Mouse (Mus musculus) limb, embryonic 15.5 days (tissue): ENCODE data around the gene Nom1. TPM values are rescaled to one million over a fixed set of nuclear protein-coding genes. Genes with fewer than 3 reads are reported as not detected.

Experiments used
- ATAC-seq: fragments of 200-750 bp; cut with Nextera tagmentation; 2 replicates; pipeline ENCODE4 v1.8.0; 2017; ENCODE audit warnings: low read depth, moderate TSS enrichment; ENCODE audit not compliant: insufficient number of reproducible peaks, low FRiP score, low TSS enrichment
- H3K27ac ChIP-seq: fragments of 300-500 bp; sonication (generic); 2 replicates; pipeline ENCODE4 v1.5.1; 2015; ENCODE audit warnings: moderate library complexity, mild to moderate bottlenecking, inconsistent platforms
- H3K27me3 ChIP-seq: fragments of 300-500 bp; sonication (generic); 2 replicates; pipeline ENCODE4 v1.6.1; 2015; ENCODE audit warnings: inconsistent platforms
- H3K36me3 ChIP-seq: fragments of 300-500 bp; sonication (generic); 2 replicates; pipeline ENCODE4 v1.6.1; 2015; ENCODE audit warnings: inconsistent platforms
- H3K4me1 ChIP-seq: fragments of 300-500 bp; sonication (generic); 2 replicates; pipeline ENCODE4 v1.6.1; 2015; ENCODE audit warnings: inconsistent platforms
- H3K4me2 ChIP-seq: fragments of 300-500 bp; sonication (generic); 2 replicates; pipeline ENCODE4 v1.6.1; 2015; ENCODE audit warnings: mild to moderate bottlenecking, inconsistent platforms
- H3K4me3 ChIP-seq: fragments of 300-500 bp; sonication (generic); 2 replicates; pipeline ENCODE4 v1.5.1; 2015; ENCODE audit warnings: mild to moderate bottlenecking, inconsistent platforms
- H3K9ac ChIP-seq: fragments of 300-500 bp; sonication (generic); 2 replicates; pipeline ENCODE4 v1.6.1; 2015; ENCODE audit warnings: inconsistent platforms
- H3K9me3 ChIP-seq: fragments of 300-500 bp; sonication (generic); 2 replicates; pipeline ENCODE4 v1.6.1; 2016; ENCODE audit warnings: inconsistent platforms
- WGBS: fragments of 180-500 bp; shearing (Covaris S2); methylation state at CpG from one replicate; pipeline ENCODE4 v1.1.7; 2015; 5-methylcytosine and 5-hydroxymethylcytosine counted together
- polyA plus RNA-seq: library from polyadenylated mRNA; unstranded; fragments of >200 nt; fragmentation: Nextera tagmentation; extraction: Ambion mirVana; gene quantifications from 2 replicates; pipeline ENCODE4 v1.2.1, GENCODE M21; 2015

The Nom1 gene
- polyA plus RNA-seq, 1 experiment from 2014 or later: 25.8 TPM

GRCm38 (mm10) chr5:29445275-29445674 is 10.8 kb downstream of the Nom1 start:
- H3K27me3 ChIP-seq: no peaks in the 10 kb centered on the region
- no peak for ATAC-seq
- no peak overlapping the region for H3K27ac ChIP-seq
- H3K9ac ChIP-seq: no peak overlapping the region
- H3K4me3 ChIP-seq: no peak overlapping the region
- no peaks in the 10 kb centered on the region for H3K9me3 ChIP-seq
- H3K36me3 ChIP-seq: peaks cover 91% of the 10 kb centered on the region
- WGBS: 91% methylated on average over 2 of the region's 2 CpGs
- no peaks in the 10 kb centered on the region for H3K4me1 ChIP-seq
- no peak overlapping the region for H3K4me2 ChIP-seq

- Histone ChIP-seq H3K4me1 (peaks cover 1% of the 10 kb centered on the region; the same call in 1 of the 2 replicates), H3K4me3 (no peak overlapping the region), H3K9ac (no peak overlapping the region), H3K36me3 (peaks cover 72% of the 10 kb centered on the region), H3K9me3 (no peaks in the 10 kb centered on the region), H3K27ac (no peak overlapping the region), H3K4me2 (no peak overlapping the region), H3K27me3 (no peaks in the 10 kb centered on the region)
- WGBS: 78% methylated on average over 4 of the region's 4 CpGs
- ATAC-seq: no peak
Observed at GRCm38 (mm10) chr5:29452352-29452751, 17.9 kb downstream of the Nom1 start.

GRCm38 (mm10) chr5:29456895-29457656 is 22.6 kb downstream of the Nom1 start:
- H3K4me3 ChIP-seq: no peak overlapping the region
- WGBS: 34% methylated on average over 5 of the region's 5 CpGs
- H3K9ac ChIP-seq: no peak overlapping the region
- ATAC-seq: no peak
- peaks cover 2% of the 10 kb centered on the region; the same call in 1 of the 2 replicates for H3K4me1 ChIP-seq
- H3K4me2 ChIP-seq: no peak overlapping the region
- no peaks in the 10 kb centered on the region for H3K9me3 ChIP-seq
- no peak overlapping the region for H3K27ac ChIP-seq
- H3K36me3 ChIP-seq: peaks cover 40% of the 10 kb centered on the region
- no peaks in the 10 kb centered on the region for H3K27me3 ChIP-seq

GRCm38 (mm10) chr5:29462943-29463686 is 28.7 kb downstream of the Nom1 start:
- peaks cover 34% of the 10 kb centered on the region for H3K27me3 ChIP-seq
- H3K9me3 ChIP-seq: no peaks in the 10 kb centered on the region
- ATAC-seq: no peak
- peaks cover 6% of the 10 kb centered on the region for H3K4me1 ChIP-seq
- no peak overlapping the region for H3K4me2 ChIP-seq
- 55% methylated on average over 9 of the region's 9 CpGs for whole genome bisulfite sequencing
- H3K9ac ChIP-seq: no peak overlapping the region
- no peak overlapping the region for H3K4me3 ChIP-seq
- H3K36me3 ChIP-seq: peaks cover 8% of the 10 kb centered on the region; the same call in 1 of the 2 replicates
- H3K27ac ChIP-seq: no peak overlapping the region

GRCm38 (mm10) chr5:29467489-29468350 is 33.3 kb downstream of the Nom1 start:
- Histone ChIP-seq H3K27ac (no peak overlapping the region), H3K4me3 (peak overlapping the region; percentile 41), H3K4me1 (peaks cover 18% of the 10 kb centered on the region), H3K9me3 (no peaks in the 10 kb centered on the region), H3K27me3 (peaks cover 79% of the 10 kb centered on the region), H3K9ac (no peak overlapping the region), H3K36me3 (no peaks in the 10 kb centered on the region), H3K4me2 (peak overlapping the region; percentile 66)
- ATAC-seq: no peak
- WGBS: 4% methylated on average over 67 of the region's 67 CpGs

GRCm38 (mm10) chr5:29468351-29469065 is 34.0 kb downstream of the Nom1 start:
- Histone ChIP-seq H3K4me1 (peaks cover 18% of the 10 kb centered on the region), H3K27me3 (peaks cover 84% of the 10 kb centered on the region), H3K27ac (no peak overlapping the region), H3K4me3 (peak overlapping the region; percentile 41), H3K36me3 (no peaks in the 10 kb centered on the region), H3K9me3 (no peaks in the 10 kb centered on the region), H3K9ac (no peak overlapping the region), H3K4me2 (peak overlapping the region; percentile 66)
- ATAC-seq: no peak
- WGBS: 2% methylated on average over 17 of the region's 17 CpGs

GRCm38 (mm10) chr5:29469501-29469900 is 35.0 kb downstream of the Nom1 start:
- H3K27ac ChIP-seq: no peak overlapping the region
- 4% methylated on average over 4 of the region's 4 CpGs for WGBS
- H3K4me2 ChIP-seq: no peak overlapping the region
- no peak for ATAC-seq
- no peak overlapping the region for H3K4me3 ChIP-seq
- no peak overlapping the region for H3K9ac ChIP-seq
- no peaks in the 10 kb centered on the region for H3K9me3 ChIP-seq
- no peaks in the 10 kb centered on the region for H3K36me3 ChIP-seq
- H3K4me1 ChIP-seq: peaks cover 23% of the 10 kb centered on the region
- peaks cover 91% of the 10 kb centered on the region for H3K27me3 ChIP-seq

- no peaks in the 10 kb centered on the region for H3K36me3 ChIP-seq
- peaks cover 97% of the 10 kb centered on the region for H3K27me3 ChIP-seq
- H3K4me2 ChIP-seq: no peak overlapping the region
- H3K4me3 ChIP-seq: no peak overlapping the region
- no peaks in the 10 kb centered on the region for H3K9me3 ChIP-seq
- H3K9ac ChIP-seq: no peak overlapping the region
- ATAC-seq: no peak
- no peak overlapping the region for H3K27ac ChIP-seq
- H3K4me1 ChIP-seq: peaks cover 23% of the 10 kb centered on the region
- 18% methylated on average over 5 of the region's 5 CpGs for WGBS
Observed at GRCm38 (mm10) chr5:29470271-29470670, 35.8 kb downstream of the Nom1 start.

GRCm38 (mm10) chr5:29470851-29471394 is 36.5 kb downstream of the Nom1 start:
- Histone ChIP-seq H3K36me3 (no peaks in the 10 kb centered on the region), H3K27ac (no peak overlapping the region), H3K4me2 (no peak overlapping the region), H3K27me3 (peaks cover 98% of the 10 kb centered on the region), H3K9me3 (no peaks in the 10 kb centered on the region), H3K4me1 (peaks cover 23% of the 10 kb centered on the region), H3K9ac (no peak overlapping the region), H3K4me3 (no peak overlapping the region)
- WGBS: 6% methylated on average over 20 of the region's 20 CpGs
- no peak for ATAC-seq

GRCm38 (mm10) chr5:29471396-29471795 is 36.9 kb downstream of the Nom1 start:
- ATAC-seq: no peak
- H3K4me1 ChIP-seq: peaks cover 23% of the 10 kb centered on the region
- H3K9ac ChIP-seq: no peak overlapping the region
- H3K4me3 ChIP-seq: no peak overlapping the region
- WGBS: 8% methylated on average over 11 of the region's 11 CpGs
- H3K9me3 ChIP-seq: no peaks in the 10 kb centered on the region
- no peak overlapping the region for H3K4me2 ChIP-seq
- H3K27ac ChIP-seq: no peak overlapping the region
- no peaks in the 10 kb centered on the region for H3K36me3 ChIP-seq
- H3K27me3 ChIP-seq: peaks cover 98% of the 10 kb centered on the region
